Comparison of ENCODE assay signal across 23 mouse cellular contexts in the genomic region with DNA sequence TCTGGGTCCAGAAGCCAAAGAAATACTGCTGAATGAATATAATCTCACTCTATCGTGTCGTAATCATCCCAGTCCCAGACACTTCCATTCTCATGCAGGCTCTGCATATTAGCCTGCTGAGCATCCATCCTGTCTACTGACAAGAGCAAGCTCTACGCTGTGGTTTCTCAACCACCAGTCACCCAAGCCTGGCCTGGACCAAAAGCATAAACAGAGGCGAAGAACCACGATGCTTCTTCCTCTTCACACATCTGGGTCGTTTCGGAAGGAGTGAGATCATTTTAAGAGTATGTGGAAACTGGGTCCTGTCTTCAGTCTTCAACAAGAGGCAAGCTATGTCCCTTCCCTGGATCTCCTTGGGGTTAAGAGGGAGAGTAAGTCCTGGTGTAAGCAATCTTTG.
DNase-seq lines count a peak whose midpoint lies in the region; ATAC-seq and TF ChIP-seq lines count a peak whose summit lies in the region.
"Had no signal": no experiment of that assay in that cellular context is flagged by ENCODE, and none has a peak within 500 bp of the region (broad histone marks: within the 10 kb centered on the region; RNA-seq: fewer than 3 reads in every experiment).

No protein-coding gene starts in this region.

- TF ChIP-seq CTCF in kidney, adult 2 months (conservative IDR thresholded peaks at IDR 0.05; ENCODE audit: insufficient read depth, insufficient read length, low read depth, low read length), result no peak

- H3K4me3 ChIP-seq in kidney, adult 2 months (ENCODE audit: insufficient read depth, low read depth, low read length), result no peak overlapping the region
- H3K4me3 ChIP-seq in midbrain, embryonic 15.5 days, result no peak overlapping the region
- H3K4me3 ChIP-seq: embryonic facial prominence, embryonic 12.5 days; forebrain, embryonic 12.5 days; gastrocnemius, adult 2 months; heart, embryonic 10.5 days; heart, embryonic 15.5 days; hindbrain, embryonic 13.5 days had no signal

- DNase-seq in kidney, adult 2 months, result peak; percentile 9
- no peak for DNase-seq in kidney, adult 8-10 months
- DNase-seq in left cerebral cortex, postnatal 10 days (ENCODE audit: extremely low spot score in 1 of 2, low spot score in 2 of 2), result no peak
- no peak for DNase-seq in spleen, adult 12 weeks (ENCODE audit: low spot score)
- DNase-seq: adrenal gland, adult 2 months; adrenal gland, postnatal 25 days; cerebellum, adult 11 months; cerebellum, adult 8-10 months; cerebellum, postnatal 14 days; forebrain, postnatal 0 days; gastrocnemius, adult 2 months; gastrocnemius, postnatal 25 days; heart, adult 18-20 months; heart, postnatal 14 days had no signal

- no peaks in the 10 kb centered on the region for H3K36me3 ChIP-seq in kidney, adult 2 months (ENCODE audit: control insufficient read depth, insufficient read depth, low read length)
- H3K36me3 ChIP-seq in midbrain, embryonic 15.5 days (replicated peaks), result no peaks in the 10 kb centered on the region
- H3K36me3 ChIP-seq: embryonic facial prominence, embryonic 12.5 days; forebrain, embryonic 12.5 days; heart, embryonic 10.5 days; heart, embryonic 15.5 days; hindbrain, embryonic 13.5 days had no signal

- H3K27me3 ChIP-seq in kidney, adult 2 months (replicated peaks; ENCODE audit: control insufficient read depth, insufficient read depth, low read length), result no peaks in the 10 kb centered on the region
- H3K27me3 ChIP-seq in midbrain, embryonic 15.5 days (replicated peaks), result no peaks in the 10 kb centered on the region
- H3K27me3 ChIP-seq: embryonic facial prominence, embryonic 12.5 days; forebrain, embryonic 12.5 days; heart, embryonic 15.5 days; hindbrain, embryonic 13.5 days had no signal

- no peaks in the 10 kb centered on the region for H3K9me3 ChIP-seq in midbrain, embryonic 15.5 days
- H3K9me3 ChIP-seq: embryonic facial prominence, embryonic 12.5 days; forebrain, embryonic 12.5 days; heart, embryonic 10.5 days; heart, embryonic 15.5 days; hindbrain, embryonic 13.5 days had no signal

- intact Hi-C loops in left cerebral cortex, postnatal 10 days (cut with DNase I), result no loop called here

- ATAC-seq in common myeloid progenitor, adult 5-6 weeks (replicated peaks; ENCODE audit: low read depth, poor library complexity, severe bottlenecking), result peak; percentile 36; the same call in 1 of the 2 replicates
- ATAC-seq in monocyte, adult 5-6 weeks (replicated peaks; ENCODE audit: insufficient number of reproducible peaks, low FRiP score, low TSS enrichment, poor library complexity, severe bottlenecking), result peak; percentile 40; the same call in 1 of the 2 replicates
- ATAC-seq in midbrain, embryonic 15.5 days (replicated peaks), result no peak
- ATAC-seq: forebrain, postnatal 0 days; hindbrain, postnatal 0 days had no signal

- no peak overlapping the region for H3K4me2 ChIP-seq in midbrain, embryonic 15.5 days
- H3K4me2 ChIP-seq: embryonic facial prominence, embryonic 12.5 days; forebrain, embryonic 12.5 days; heart, embryonic 15.5 days; hindbrain, embryonic 13.5 days had no signal

- H3K4me1 ChIP-seq in kidney, adult 2 months (ENCODE audit: control insufficient read depth, insufficient read depth, low read length), result no peaks in the 10 kb centered on the region
- no peaks in the 10 kb centered on the region for H3K4me1 ChIP-seq in midbrain, embryonic 15.5 days
- H3K4me1 ChIP-seq: forebrain, embryonic 12.5 days; heart, embryonic 10.5 days; heart, embryonic 15.5 days; hindbrain, embryonic 13.5 days had no signal

- H3K27ac ChIP-seq in kidney, adult 2 months (ENCODE audit: insufficient read depth, low read depth, low read length), result no peak overlapping the region
- no peak overlapping the region for H3K27ac ChIP-seq in midbrain, embryonic 15.5 days
- H3K27ac ChIP-seq: embryonic facial prominence, embryonic 12.5 days; forebrain, embryonic 12.5 days; gastrocnemius, adult 2 months; heart, embryonic 10.5 days; heart, embryonic 15.5 days; hindbrain, embryonic 13.5 days; hindbrain, postnatal 0 days had no signal

- WGBS in kidney, adult 2 months, result 90% methylated on average over 7 of the region's 7 CpGs
- 92% methylated on average over 7 of the region's 7 CpGs for WGBS in midbrain, embryonic 15.5 days

- no peak for TF ChIP-seq POLR2A in kidney, adult 2 months (IDR thresholded peaks at IDR 0.05; ENCODE audit: low read depth, low read length)

- no peak overlapping the region for H3K9ac ChIP-seq in midbrain, embryonic 15.5 days
- H3K9ac ChIP-seq: embryonic facial prominence, embryonic 12.5 days; forebrain, embryonic 12.5 days; forebrain, postnatal 0 days; heart, embryonic 15.5 days; hindbrain, embryonic 13.5 days had no signal
